Mouse (Mus musculus) intestine, embryonic 16.5 days (tissue): ENCODE results near the gene Pde12. TPM values are rescaled to one million over a fixed set of nuclear protein-coding genes. Genes with fewer than 3 reads are reported as not detected.

Experiments
- ATAC-seq: fragments of 200-750 bp; cut with Nextera tagmentation; 2 replicates; pipeline ENCODE4 v1.8.0; 2017; ENCODE audit warnings: moderate TSS enrichment, moderate library complexity
- H3K27ac ChIP-seq: fragments of 300-500 bp; sonication (generic); 2 replicates; pipeline ENCODE4 v1.5.1; 2014; ENCODE audit warnings: mild to moderate bottlenecking, low read length
- H3K27me3 ChIP-seq: fragments of 300-500 bp; sonication (generic); replicated peaks from 2 replicates; pipeline ENCODE4 v1.6.1; 2014; ENCODE audit warnings: low read length, control low read depth, mixed read lengths; ENCODE audit not compliant: control insufficient read depth, insufficient read depth
- H3K36me3 ChIP-seq: fragments of 300-500 bp; sonication (generic); 2 replicates; pipeline ENCODE4 v1.6.1; 2014; ENCODE audit warnings: low read length, control low read depth; ENCODE audit not compliant: control insufficient read depth, insufficient read depth
- H3K4me1 ChIP-seq: fragments of 300-500 bp; sonication (generic); 2 replicates; pipeline ENCODE4 v1.6.1; 2014; ENCODE audit warnings: low read length, control low read depth, mixed read lengths; ENCODE audit not compliant: control insufficient read depth, insufficient read depth
- H3K4me2 ChIP-seq: fragments of 300-500 bp; sonication (generic); 2 replicates; pipeline ENCODE4 v1.6.1; 2014; ENCODE audit warnings: low read depth, low read length, control low read depth
- H3K4me3 ChIP-seq: fragments of 300-500 bp; sonication (generic); 2 replicates; pipeline ENCODE4 v1.5.1; 2014; ENCODE audit warnings: mild to moderate bottlenecking, low read length
- H3K9ac ChIP-seq: fragments of 300-500 bp; sonication (generic); 2 replicates; pipeline ENCODE4 v1.6.1; 2014; ENCODE audit warnings: low read depth, low read length
- H3K9me3 ChIP-seq: fragments of 300-500 bp; sonication (generic); 2 replicates; pipeline ENCODE4 v1.6.1; 2016; ENCODE audit warnings: low read length, control low read depth; ENCODE audit not compliant: control insufficient read depth
- WGBS: fragments of 180-500 bp; shearing (Covaris S2); extraction: QIAGEN DNeasy Blood & Tissue Kit; methylation state at CpG from one replicate; pipeline ENCODE4 v1.1.7; 2014; 5-methylcytosine and 5-hydroxymethylcytosine counted together
- polyA plus RNA-seq: library from polyadenylated mRNA; unstranded; fragments of >200 nt; fragmentation: Nextera tagmentation; extraction: Ambion mirVana; gene quantifications from 2 replicates; pipeline ENCODE4 v1.2.1, GENCODE M21; 2015

Gene Pde12
- polyA plus RNA-seq, 1 experiment from 2014 or later = 9.8 TPM

DNA sequence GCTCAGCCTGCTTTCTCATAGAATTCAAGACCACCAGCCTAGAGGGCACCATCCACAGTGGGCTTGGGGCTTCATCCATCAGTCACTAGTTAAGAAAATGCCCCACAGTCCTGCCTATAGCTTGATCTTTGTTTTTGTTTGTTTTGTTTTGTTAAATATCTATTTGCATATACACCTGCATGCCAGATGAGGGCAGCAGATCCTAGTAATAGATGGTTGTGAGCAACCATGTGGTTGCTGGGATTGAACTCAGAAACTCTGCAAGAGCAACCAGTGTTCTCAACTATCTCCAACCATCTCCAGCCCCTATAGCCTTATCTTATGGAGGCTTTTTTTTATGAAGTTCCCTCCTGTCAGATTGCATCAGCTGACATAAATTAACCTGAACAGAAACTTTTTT is 17.8 kb downstream of the Pde12 start:
- Histone ChIP-seq H3K27me3 (no peaks in the 10 kb centered on the region), H3K4me1 (no peaks in the 10 kb centered on the region), H3K4me3 (no peak overlapping the region), H3K9me3 (no peaks in the 10 kb centered on the region), H3K4me2 (no peak overlapping the region), H3K9ac (no peak overlapping the region), H3K27ac (no peak overlapping the region), H3K36me3 (peaks cover 11% of the 10 kb centered on the region; the same call in 1 of the 2 replicates)
- ATAC-seq = no peak

DNA sequence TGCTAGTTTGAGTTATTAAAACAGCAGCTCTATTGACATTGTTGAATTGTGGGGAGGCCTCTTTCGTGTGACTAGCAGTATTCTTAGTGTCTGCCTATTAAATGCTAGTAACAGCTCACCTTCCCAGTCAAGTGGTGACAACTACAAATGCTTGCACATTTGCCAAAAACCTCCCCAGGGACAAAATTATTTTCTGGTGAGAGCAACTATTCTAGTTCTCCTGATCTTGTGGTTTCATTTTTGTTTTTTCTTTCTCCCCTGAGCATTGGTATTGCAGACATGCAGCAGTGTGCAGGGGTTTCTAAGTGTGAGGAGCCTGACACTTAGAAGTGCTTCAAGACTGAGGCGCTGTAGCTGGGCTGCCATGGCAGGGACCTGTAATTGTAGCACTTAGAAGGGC is 21.9 kb downstream of the Pde12 start:
- H3K4me2 ChIP-seq = no peak overlapping the region
- H3K9me3 ChIP-seq = no peaks in the 10 kb centered on the region
- H3K4me1 ChIP-seq = 0 out of 2 replicates have a peak, but pooled peaks cover 2% of the 10 kb centered on the region
- ATAC-seq = no peak
- no peaks in the 10 kb centered on the region for H3K27me3 ChIP-seq
- H3K36me3 ChIP-seq = 0 out of 2 replicates have a peak, but pooled peaks cover 5% of the 10 kb centered on the region
- 79% methylated on average over 2 of the region's 2 CpGs for WGBS
- no peak overlapping the region for H3K27ac ChIP-seq
- no peak overlapping the region for H3K4me3 ChIP-seq
- no peak overlapping the region for H3K9ac ChIP-seq

- Histone ChIP-seq H3K4me2 (no peak overlapping the region), H3K27me3 (no peaks in the 10 kb centered on the region), H3K27ac (no peak overlapping the region), H3K4me3 (no peak overlapping the region), H3K4me1 (0 out of 2 replicates have a peak, but pooled peaks cover 2% of the 10 kb centered on the region), H3K36me3 (0 out of 2 replicates have a peak, but pooled peaks cover 5% of the 10 kb centered on the region), H3K9ac (no peak overlapping the region), H3K9me3 (no peaks in the 10 kb centered on the region)
- 70% methylated on average over 5 of the region's 5 CpGs for WGBS
- no peak for ATAC-seq
These were observed 23.6 kb downstream of the Pde12 start for GRCm38 (mm10) chr14:26645989-26646650.

- Histone ChIP-seq H3K36me3 (0 out of 2 replicates have a peak, but pooled peaks cover 5% of the 10 kb centered on the region), H3K4me2 (no peak overlapping the region), H3K27ac (no peak overlapping the region), H3K9ac (no peak overlapping the region), H3K27me3 (no peaks in the 10 kb centered on the region), H3K9me3 (no peaks in the 10 kb centered on the region), H3K4me1 (0 out of 2 replicates have a peak, but pooled peaks cover 2% of the 10 kb centered on the region), H3K4me3 (no peak overlapping the region)
- 72% methylated on average over 3 of the region's 3 CpGs for WGBS
- no peak for ATAC-seq
These were observed 26.6 kb downstream of the Pde12 start for GRCm38 (mm10) chr14:26643006-26643624.

DNA sequence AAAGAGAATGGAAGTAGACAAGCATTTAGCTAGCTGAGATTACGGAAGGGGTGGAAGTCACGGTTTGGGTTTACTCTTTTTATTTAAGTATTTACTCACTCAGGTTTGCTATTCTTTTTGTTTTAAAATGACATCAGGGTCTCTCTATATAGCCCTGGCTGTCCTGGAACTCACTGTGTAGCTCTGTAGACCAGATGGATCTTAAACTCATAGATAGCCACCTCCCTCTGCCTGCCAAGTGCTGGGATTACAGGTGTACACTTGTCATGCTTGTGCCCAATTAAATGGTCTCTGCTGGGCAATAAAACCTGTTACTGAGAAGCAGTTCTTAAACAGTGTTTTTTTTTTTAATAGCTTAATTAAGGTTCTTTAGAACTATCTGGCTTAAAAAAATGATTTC is 29.7 kb downstream of the Pde12 start:
- Histone ChIP-seq H3K27me3 (no peaks in the 10 kb centered on the region), H3K9ac (peak overlapping the region; percentile 53; the same call in 1 of the 2 replicates), H3K27ac (no peak overlapping the region), H3K9me3 (no peaks in the 10 kb centered on the region), H3K4me1 (peaks cover 2% of the 10 kb centered on the region; the same call in 1 of the 2 replicates), H3K36me3 (no peaks in the 10 kb centered on the region), H3K4me3 (peak overlapping the region; percentile 85), H3K4me2 (peak overlapping the region; percentile 59)
- ATAC-seq = no peak
- WGBS = 24% methylated on average over 2 of the region's 2 CpGs

- 3% methylated on average over 11 of the region's 11 CpGs for WGBS
- Histone ChIP-seq H3K36me3 (no peaks in the 10 kb centered on the region), H3K4me1 (peaks cover 2% of the 10 kb centered on the region; the same call in 1 of the 2 replicates), H3K4me2 (peak overlapping the region; percentile 59), H3K27me3 (no peaks in the 10 kb centered on the region), H3K9ac (peak overlapping the region; percentile 97), H3K27ac (peak overlapping the region; percentile 57; the same call in 1 of the 2 replicates), H3K9me3 (no peaks in the 10 kb centered on the region), H3K4me3 (peak overlapping the region; percentile 85)
- 0 out of 2 replicates have a peak, but pooled peaks have one; percentile 13 for ATAC-seq
These were observed 30.4 kb downstream of the Pde12 start for GRCm38 (mm10) chr14:26639251-26639650.

DNA sequence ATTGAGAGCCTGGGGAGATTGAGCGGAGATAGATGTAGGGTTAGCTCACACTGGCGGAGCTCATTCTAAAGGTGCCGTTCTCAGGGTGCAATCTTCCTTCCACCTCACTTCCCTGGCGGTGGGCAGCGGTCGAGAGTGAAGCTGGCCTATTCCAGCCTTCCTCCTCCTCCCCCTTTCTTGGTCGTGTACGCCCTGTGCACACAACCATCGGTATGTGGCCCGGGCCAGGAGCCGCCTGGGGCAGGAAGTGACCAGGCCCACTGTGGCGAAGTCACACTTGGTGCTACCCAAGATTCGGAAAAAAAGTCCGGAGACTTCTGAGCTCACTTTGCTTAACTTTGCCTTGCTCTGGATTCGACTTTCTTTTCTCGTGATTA is 31.0 kb downstream of the Pde12 start:
- no peaks in the 10 kb centered on the region for H3K27me3 ChIP-seq
- peak overlapping the region; percentile 98 for H3K27ac ChIP-seq
- H3K36me3 ChIP-seq = no peaks in the 10 kb centered on the region
- H3K4me3 ChIP-seq = peak overlapping the region; percentile 85
- WGBS = 0% methylated on average over 16 of the region's 16 CpGs
- H3K4me2 ChIP-seq = peak overlapping the region; percentile 59
- H3K9ac ChIP-seq = peak overlapping the region; percentile 97
- ATAC-seq = peak; percentile 52
- no peaks in the 10 kb centered on the region for H3K9me3 ChIP-seq
- peaks cover 2% of the 10 kb centered on the region; the same call in 1 of the 2 replicates for H3K4me1 ChIP-seq

DNA sequence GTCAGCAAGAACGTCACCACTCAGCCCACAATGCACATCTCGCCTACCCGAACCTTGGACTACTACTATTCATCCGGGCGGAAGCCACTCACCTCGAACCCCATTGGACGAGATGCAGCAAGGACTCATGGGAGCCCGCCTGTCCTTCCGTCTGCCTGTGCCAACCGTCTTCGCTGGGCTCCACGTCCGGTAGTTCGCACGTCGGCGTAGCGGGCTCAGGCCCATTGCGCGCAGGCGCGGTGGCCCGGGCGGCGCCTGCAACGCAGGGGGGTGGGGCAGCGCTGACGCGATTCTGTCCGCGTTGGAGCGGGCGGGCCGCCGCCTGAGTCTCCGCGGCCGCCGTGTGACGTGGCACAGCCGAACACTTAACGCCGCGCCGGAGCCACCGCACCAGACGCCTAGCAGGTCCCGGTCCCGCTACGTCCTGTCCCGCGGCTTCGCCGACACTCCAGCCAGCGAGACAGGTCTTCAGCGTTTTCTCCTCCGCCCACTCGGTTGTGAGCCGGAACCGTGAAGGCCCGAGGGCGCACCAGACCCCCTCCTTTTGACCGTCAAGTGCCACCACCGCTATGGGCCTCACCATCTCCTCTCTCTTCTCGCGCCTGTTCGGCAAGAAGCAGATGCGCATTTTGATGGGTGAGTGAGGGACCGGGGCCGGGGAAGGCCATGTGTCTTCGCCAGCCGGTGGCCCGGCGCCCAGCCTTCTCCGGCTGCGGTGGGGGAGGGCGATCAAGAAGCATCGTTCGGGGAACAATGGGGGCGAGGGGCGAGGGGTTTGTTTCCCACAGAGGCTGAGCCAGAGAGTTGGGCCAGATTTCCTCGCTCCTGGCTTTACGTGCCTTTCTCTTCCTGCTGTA is 31.6 kb downstream of the Pde12 start, which contains the start of gene Arf4:
TSS of gene Arf4 (plus strand) at position 224 of the 857 bp plus-strand sequence.
- no peaks in the 10 kb centered on the region for H3K36me3 ChIP-seq
- peak within 1 kb of the TSS; percentile 98 for H3K27ac ChIP-seq
- no peaks in the 10 kb centered on the region for H3K9me3 ChIP-seq
- ATAC-seq = peak; percentile 99
- peak within 1 kb of the TSS; percentile 59 for H3K4me2 ChIP-seq
- H3K4me3 ChIP-seq = peak within 1 kb of the TSS; percentile 85
- H3K27me3 ChIP-seq = no peaks in the 10 kb centered on the region
- H3K4me1 ChIP-seq = peaks cover 2% of the 10 kb centered on the region; the same call in 1 of the 2 replicates
- peak within 1 kb of the TSS; percentile 97 for H3K9ac ChIP-seq
- under 1% methylated on average over 83 of the region's 83 CpGs for WGBS
